Mouse (Mus musculus) gastrocnemius, postnatal 10 days (tissue): Measurements from ENCODE around the gene Slc25a20. TPM values are rescaled to one million over a fixed set of nuclear protein-coding genes. Genes with fewer than 3 reads are reported as not detected.

Experiments
- microRNA-seq, 2 experiments: library from miRNA; unstranded; fragments of <30 nt; microRNA quantifications; one replicate each; pipeline ENCODE4 v1.2.0; 2021
- total RNA-seq, 2 experiments: library from RNA; stranded (reverse); gene quantifications; 2 replicates each; pipeline ENCODE4 v1.2.3; 2021

Gene Slc25a20
- total RNA-seq, 2 experiments from 2014 or later: 63.7 to 69.4 TPM

Small RNA genes within 50 kb of the gene (microRNA-seq; reads per million reads assigned to microRNA genes)
- gene Gm26298: 0 reads per million in 2 experiments

Other genes with a start within 250 kb of the Slc25a20 start
- gene Ccdc36, start 233.6 kb upstream of the Slc25a20 start, total RNA-seq: under 1 TPM; 0.14 TPM
- gene BC048562, start 225.6 kb upstream of the Slc25a20 start, total RNA-seq: not detected
- gene Ccdc71, start 201.6 kb upstream of the Slc25a20 start, total RNA-seq: 10 to 100 TPM; 20.9 to 21.2 TPM
- gene Klhdc8b, start 200.5 kb upstream of the Slc25a20 start, total RNA-seq: 1 to 10 TPM; 8.0 to 8.8 TPM
- gene Lamb2, start 182.4 kb upstream of the Slc25a20 start, total RNA-seq: 100 to 1,000 TPM; 156 to 169 TPM
- gene Usp19, start 171.5 kb upstream of the Slc25a20 start, total RNA-seq: 100 to 1,000 TPM in 1 of 2 experiments, 10 to 100 TPM in 1; 91.5 to 109 TPM
- 10 to 100 TPM; 77.2 to 78.3 TPM for gene Qars, start 154.4 kb upstream of the Slc25a20 start, total RNA-seq
- gene Qrich1, start 145.3 kb upstream of the Slc25a20 start, total RNA-seq: 10 to 100 TPM; 67.6 to 81.9 TPM
- 10 to 100 TPM; 57.2 to 76.4 TPM for gene Impdh2, start 101.8 kb upstream of the Slc25a20 start, total RNA-seq
- gene Ndufaf3, start 94.7 kb upstream of the Slc25a20 start, total RNA-seq: 10 to 100 TPM; 35.3 to 35.4 TPM
- 10 to 100 TPM in 1 of 2 experiments, 1 to 10 TPM in 1; 6.6 to 11.5 TPM for gene Dalrd3, start 92.2 kb upstream of the Slc25a20 start, total RNA-seq
- gene Wdr6, start 83.3 kb upstream of the Slc25a20 start, total RNA-seq: 10 to 100 TPM; 12.4 to 17.3 TPM
- gene P4htm, start 64.4 kb upstream of the Slc25a20 start, total RNA-seq: 1 to 10 TPM; 4.8 to 6.6 TPM
- 10 to 100 TPM; 62.5 to 67.0 TPM for gene Arih2, start 12.7 kb upstream of the Slc25a20 start, total RNA-seq
- gene Prkar2a, start 27.2 kb downstream of the Slc25a20 start, total RNA-seq: 100 to 1,000 TPM; 113 TPM
- gene Ip6k2, start 121.7 kb downstream of the Slc25a20 start, total RNA-seq: 10 to 100 TPM; 30.6 to 39.6 TPM
- 1 to 10 TPM; 5.3 to 6.3 TPM for gene Nckipsd, start 146.3 kb downstream of the Slc25a20 start, total RNA-seq
- gene Celsr3, start 164.2 kb downstream of the Slc25a20 start, total RNA-seq: under 1 TPM; 0.14 to 0.54 TPM
- 10 to 100 TPM; 10.8 to 12.9 TPM for gene Slc26a6, start 191.2 kb downstream of the Slc25a20 start, total RNA-seq